Mouse (Mus musculus) liver, embryonic 14.5 days (tissue): ENCODE measurements around the gene Eef1a2.

Experiments used
- CTCF ChIP-seq: IDR thresholded peaks from 2 replicates; pipeline ENCODE4 v1.5.1; 2016; ENCODE audit warnings: antibody characterized with exemption, low read depth, control low read depth
- EP300 ChIP-seq: IDR thresholded peaks from 2 replicates; pipeline ENCODE4 v1.6.1; 2016; ENCODE audit warnings: antibody characterized with exemption, low read depth

- TF ChIP-seq CTCF (no peak), EP300 (no peak)
Measured at GRCm38 (mm10) chr2:181152701-181153100, 4.1 kb downstream of the Eef1a2 start.
